Mouse (Mus musculus): ENCODE results near the gene Fbp1. TPM values are rescaled to one million over a fixed set of nuclear protein-coding genes. Genes with fewer than 3 reads are reported as not detected.

Gene Fbp1
- polyA plus RNA-seq, 1 experiment = not detected

GRCm38 (mm10) chr13:62893044-62893842 lies 5.2 kb upstream of the Fbp1 start:
- Histone ChIP-seq H3K27ac (ENCODE audit: insufficient read depth, low read length) (no peak overlapping the region), H3K4me1 (ENCODE audit: control insufficient read depth, insufficient read depth, low read length) (no peaks in the 10 kb centered on the region), H3K27me3 (ENCODE audit: control insufficient read depth, insufficient read depth, low read length, poor library complexity, severe bottlenecking) (no peaks in the 10 kb centered on the region), H3K9ac (ENCODE audit: low read depth, poor library complexity, severe bottlenecking) (no peak overlapping the region), H3K36me3 (ENCODE audit: control insufficient read depth, insufficient read depth, low read length, poor library complexity, severe bottlenecking) (no peaks in the 10 kb centered on the region), H3K4me3 (ENCODE audit: low read depth, low read length) (no peak overlapping the region), H3K9me3 (replicated peaks; ENCODE audit: control insufficient read depth, insufficient read depth, low read length, poor library complexity, severe bottlenecking) (no peaks in the 10 kb centered on the region)
- TF ChIP-seq CTCF (IDR thresholded peaks at IDR 0.05; ENCODE audit: low read depth, low read length) (no peak), EP300 (IDR thresholded peaks at IDR 0.05; ENCODE audit: insufficient read depth, low read depth, low read length) (no peak), POLR2A (IDR thresholded peaks at IDR 0.05; ENCODE audit: insufficient read depth, low read length) (no peak)

GRCm38 (mm10) chr13:62889311-62889710 lies 1.2 kb upstream of the Fbp1 start:
- no peaks in the 10 kb centered on the region for H3K27me3 ChIP-seq (ENCODE audit: control insufficient read depth, insufficient read depth, low read length, poor library complexity, severe bottlenecking)
- H3K9ac ChIP-seq (ENCODE audit: low read depth, poor library complexity, severe bottlenecking) = no peak overlapping the region
- H3K9me3 ChIP-seq (replicated peaks; ENCODE audit: control insufficient read depth, insufficient read depth, low read length, poor library complexity, severe bottlenecking) = no peaks in the 10 kb centered on the region
- no peaks in the 10 kb centered on the region for H3K4me1 ChIP-seq (ENCODE audit: control insufficient read depth, insufficient read depth, low read length)
- no peaks in the 10 kb centered on the region for H3K36me3 ChIP-seq (ENCODE audit: control insufficient read depth, insufficient read depth, low read length, poor library complexity, severe bottlenecking)
- TF ChIP-seq CTCF (IDR thresholded peaks at IDR 0.05; ENCODE audit: low read depth, low read length) (no peak), POLR2A (IDR thresholded peaks at IDR 0.05; ENCODE audit: insufficient read depth, low read length) (no peak), EP300 (IDR thresholded peaks at IDR 0.05; ENCODE audit: insufficient read depth, low read depth, low read length) (no peak)
- H3K4me3 ChIP-seq (ENCODE audit: low read depth, low read length) = no peak overlapping the region
- no peak overlapping the region for H3K27ac ChIP-seq (ENCODE audit: insufficient read depth, low read length)

- no peak overlapping the region for H3K4me3 ChIP-seq (ENCODE audit: low read depth, low read length)
- peaks cover 2% of the 10 kb centered on the region for H3K4me1 ChIP-seq (ENCODE audit: control insufficient read depth, insufficient read depth, low read length)
- no peaks in the 10 kb centered on the region for H3K27me3 ChIP-seq (ENCODE audit: control insufficient read depth, insufficient read depth, low read length, poor library complexity, severe bottlenecking)
- TF ChIP-seq CTCF (IDR thresholded peaks at IDR 0.05; ENCODE audit: low read depth, low read length) = no peak
- no peak overlapping the region for H3K27ac ChIP-seq (ENCODE audit: insufficient read depth, low read length)
- no peaks in the 10 kb centered on the region for H3K36me3 ChIP-seq (ENCODE audit: control insufficient read depth, insufficient read depth, low read length, poor library complexity, severe bottlenecking)
- H3K9ac ChIP-seq (ENCODE audit: low read depth, poor library complexity, severe bottlenecking) = no peak overlapping the region
- no peaks in the 10 kb centered on the region for H3K9me3 ChIP-seq (replicated peaks; ENCODE audit: control insufficient read depth, insufficient read depth, low read length, poor library complexity, severe bottlenecking)
Measured at GRCm38 (mm10) chr13:62884536-62884935, 3.5 kb downstream of the Fbp1 start.

- peaks cover 3% of the 10 kb centered on the region for H3K4me1 ChIP-seq (ENCODE audit: control insufficient read depth, insufficient read depth, low read length)
- H3K4me3 ChIP-seq (ENCODE audit: low read depth, low read length) = no peak overlapping the region
- no peak for TF ChIP-seq CTCF (IDR thresholded peaks at IDR 0.05; ENCODE audit: low read depth, low read length)
- no peaks in the 10 kb centered on the region for H3K9me3 ChIP-seq (replicated peaks; ENCODE audit: control insufficient read depth, insufficient read depth, low read length, poor library complexity, severe bottlenecking)
- no peaks in the 10 kb centered on the region for H3K36me3 ChIP-seq (ENCODE audit: control insufficient read depth, insufficient read depth, low read length, poor library complexity, severe bottlenecking)
- H3K27ac ChIP-seq (ENCODE audit: insufficient read depth, low read length) = no peak overlapping the region
- no peak overlapping the region for H3K9ac ChIP-seq (ENCODE audit: low read depth, poor library complexity, severe bottlenecking)
- H3K27me3 ChIP-seq (ENCODE audit: control insufficient read depth, insufficient read depth, low read length, poor library complexity, severe bottlenecking) = no peaks in the 10 kb centered on the region
Measured at GRCm38 (mm10) chr13:62883925-62884324, 4.2 kb downstream of the Fbp1 start.

GRCm38 (mm10) chr13:62883436-62883835 lies 4.6 kb downstream of the Fbp1 start:
- no peak for TF ChIP-seq CTCF (IDR thresholded peaks at IDR 0.05; ENCODE audit: low read depth, low read length)
- no peak for TF ChIP-seq EP300 (IDR thresholded peaks at IDR 0.05; ENCODE audit: insufficient read depth, low read depth, low read length)
- no peak for TF ChIP-seq POLR2A (IDR thresholded peaks at IDR 0.05; ENCODE audit: insufficient read depth, low read length)
- Histone ChIP-seq H3K9ac (ENCODE audit: low read depth, poor library complexity, severe bottlenecking) (no peak overlapping the region), H3K27me3 (ENCODE audit: control insufficient read depth, insufficient read depth, low read length, poor library complexity, severe bottlenecking) (no peaks in the 10 kb centered on the region)

GRCm38 (mm10) chr13:62882856-62883255 lies 5.2 kb downstream of the Fbp1 start:
- no peaks in the 10 kb centered on the region for H3K27me3 ChIP-seq (ENCODE audit: control insufficient read depth, insufficient read depth, low read length, poor library complexity, severe bottlenecking)
- H3K36me3 ChIP-seq (ENCODE audit: control insufficient read depth, insufficient read depth, low read length, poor library complexity, severe bottlenecking) = no peaks in the 10 kb centered on the region
- TF ChIP-seq EP300 (IDR thresholded peaks at IDR 0.05; ENCODE audit: insufficient read depth, low read depth, low read length) = no peak
- TF ChIP-seq CTCF (IDR thresholded peaks at IDR 0.05; ENCODE audit: low read depth, low read length) = no peak
- TF ChIP-seq POLR2A (IDR thresholded peaks at IDR 0.05; ENCODE audit: insufficient read depth, low read length) = no peak
- no peak overlapping the region for H3K4me3 ChIP-seq (ENCODE audit: low read depth, low read length)
- H3K9me3 ChIP-seq (replicated peaks; ENCODE audit: control insufficient read depth, insufficient read depth, low read length, poor library complexity, severe bottlenecking) = no peaks in the 10 kb centered on the region
- H3K4me1 ChIP-seq (ENCODE audit: control insufficient read depth, insufficient read depth, low read length) = peaks cover 4% of the 10 kb centered on the region
- no peak overlapping the region for H3K27ac ChIP-seq (ENCODE audit: insufficient read depth, low read length)
- H3K9ac ChIP-seq (ENCODE audit: low read depth, poor library complexity, severe bottlenecking) = no peak overlapping the region

More at GRCm38 (mm10) chr13:62883436-62883835, 4.6 kb downstream of the Fbp1 start:
- Histone ChIP-seq H3K4me3 (ENCODE audit: low read depth, low read length) (no peak overlapping the region), H3K36me3 (ENCODE audit: control insufficient read depth, insufficient read depth, low read length, poor library complexity, severe bottlenecking) (no peaks in the 10 kb centered on the region), H3K9me3 (replicated peaks; ENCODE audit: control insufficient read depth, insufficient read depth, low read length, poor library complexity, severe bottlenecking) (no peaks in the 10 kb centered on the region), H3K4me1 (ENCODE audit: control insufficient read depth, insufficient read depth, low read length) (peaks cover 3% of the 10 kb centered on the region), H3K27ac (ENCODE audit: insufficient read depth, low read length) (no peak overlapping the region)
